Mouse (Mus musculus): ENCODE results near the gene Htatsf1. TPM values are rescaled to one million over a fixed set of nuclear protein-coding genes. Genes with fewer than 3 reads are reported as not detected.

The Htatsf1 gene
- 89.5 and 93.0 TPM in 2 replicates for polyA plus RNA-seq (2016; fragmentation: Nextera tagmentation; extraction: Ambion mirVana)

DNA sequence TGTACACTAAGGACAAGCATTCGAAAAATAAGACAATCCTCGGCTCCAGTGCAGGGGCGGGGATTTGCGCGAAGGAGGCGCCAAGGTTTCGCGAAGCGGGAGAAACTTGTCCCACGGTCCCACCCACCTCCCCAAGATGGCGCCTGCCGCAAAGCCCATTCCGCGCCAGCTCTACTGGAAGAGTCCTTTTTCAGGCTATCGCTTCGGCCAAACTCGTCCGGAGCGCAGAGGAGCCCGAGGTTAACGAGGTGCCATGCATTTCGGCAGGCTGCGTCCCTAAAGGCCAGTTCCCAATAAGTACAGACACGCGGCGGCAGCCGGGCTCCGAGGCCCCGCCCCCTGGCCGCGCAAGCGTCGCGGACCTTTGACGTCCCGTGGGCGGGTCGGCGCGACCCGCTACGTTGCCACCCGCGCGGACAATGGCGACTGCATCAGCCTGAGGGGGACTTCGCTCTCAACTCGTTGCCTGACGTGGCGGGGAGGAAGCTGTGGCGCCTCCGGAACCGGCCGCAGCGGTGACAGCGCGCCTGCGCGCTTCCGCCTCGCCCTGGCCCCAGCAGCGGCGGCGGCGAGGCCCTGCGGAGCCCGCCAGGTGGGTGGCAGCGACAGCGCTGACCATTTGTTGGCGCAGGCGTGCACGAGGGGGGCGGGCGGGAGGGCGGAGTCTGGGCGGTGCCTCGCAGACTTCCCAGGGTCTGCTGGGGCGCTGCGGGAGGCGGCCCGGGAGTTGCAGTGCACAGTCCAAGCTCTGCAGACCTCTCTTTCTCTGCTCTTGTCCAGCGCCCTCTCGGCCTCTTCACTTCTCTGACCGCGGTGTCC, at the start of gene Htatsf1:
Gene Htatsf1 (plus strand): TSS at position 410 of the 819 bp plus-strand sequence.
- Histone ChIP-seq H3K36me3 (no peaks in the 10 kb centered on the region), H3K4me3 (peak within 1 kb of the TSS; percentile 54), H3K4me1 (no peaks in the 10 kb centered on the region), H3K9ac (peak within 1 kb of the TSS; percentile 55), H3K4me2 (replicated peaks) (peak within 1 kb of the TSS; percentile 59), H3K27ac (peak within 1 kb of the TSS; percentile 82), H3K27me3 (replicated peaks) (no peaks in the 10 kb centered on the region), H3K9me3 (no peaks in the 10 kb centered on the region)
- ATAC-seq (ENCODE audit: low FRiP score, low read depth), result peak; percentile 98
- WGBS, result 16% methylated on average over 81 of the region's 85 CpGs

DNA sequence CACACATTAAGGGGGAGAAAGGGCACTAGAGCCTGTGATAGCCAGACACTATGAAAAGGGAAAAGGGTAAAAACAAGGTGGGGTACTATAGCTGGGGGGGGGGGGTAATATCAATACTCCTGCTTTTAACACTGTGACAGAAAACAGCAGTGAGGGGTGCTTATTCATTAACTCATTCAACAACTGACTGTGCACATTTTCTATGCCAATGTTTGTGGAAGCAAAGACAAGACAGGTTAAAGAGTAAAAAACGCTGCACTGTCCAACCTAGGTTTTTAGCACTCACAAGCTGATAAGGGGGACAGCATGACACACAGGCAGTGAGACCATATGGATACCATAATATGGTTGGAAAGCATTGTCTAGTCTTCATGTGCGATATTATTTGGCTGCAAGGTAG, 40.5 kb upstream of the Htatsf1 start:
- Histone ChIP-seq H3K27me3 (replicated peaks) (no peaks in the 10 kb centered on the region), H3K4me1 (no peaks in the 10 kb centered on the region), H3K4me2 (replicated peaks) (no peak overlapping the region), H3K27ac (no peak overlapping the region), H3K9me3 (no peaks in the 10 kb centered on the region), H3K36me3 (no peaks in the 10 kb centered on the region), H3K9ac (no peak overlapping the region), H3K4me3 (no peak overlapping the region)
- WGBS, result 75% methylated on average over 2 of the region's 2 CpGs
- ATAC-seq (ENCODE audit: low FRiP score, low read depth), result no peak

DNA sequence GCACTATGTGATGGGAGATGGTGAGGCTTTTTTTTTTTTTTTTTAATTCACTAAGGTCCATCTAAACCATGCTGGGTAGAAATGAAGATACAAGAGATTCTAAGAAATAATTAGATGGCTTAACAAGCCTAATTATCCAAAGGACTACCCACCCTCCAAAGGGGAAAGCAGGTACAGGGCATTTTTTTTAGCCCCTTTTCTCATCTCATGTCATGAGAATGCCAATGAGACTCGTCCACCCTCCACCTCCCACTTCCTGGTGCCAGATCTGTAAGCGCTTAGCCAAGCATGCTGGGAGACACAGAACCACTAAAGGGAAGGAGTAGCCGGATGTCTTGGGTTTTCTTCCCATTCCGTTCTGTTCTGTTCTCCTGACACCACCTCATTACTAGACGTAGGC, 10.6 kb upstream of the Htatsf1 start, which contains the start of gene Brs3:
Gene Brs3 (plus strand): TSS at position 301 of the 400 bp plus-strand sequence.
- no peak within 1 kb of the TSS for H3K4me3 ChIP-seq
- H3K4me2 ChIP-seq (replicated peaks), result no peak within 1 kb of the TSS
- no peak within 1 kb of the TSS for H3K9ac ChIP-seq
- no peaks in the 10 kb centered on the region for H3K36me3 ChIP-seq
- H3K4me1 ChIP-seq, result no peaks in the 10 kb centered on the region
- H3K9me3 ChIP-seq, result no peaks in the 10 kb centered on the region
- H3K27ac ChIP-seq, result no peak within 1 kb of the TSS
- H3K27me3 ChIP-seq (replicated peaks), result no peaks in the 10 kb centered on the region
- WGBS, result 86% methylated on average over 5 of the region's 5 CpGs
- ATAC-seq (ENCODE audit: low FRiP score, low read depth), result no peak

DNA sequence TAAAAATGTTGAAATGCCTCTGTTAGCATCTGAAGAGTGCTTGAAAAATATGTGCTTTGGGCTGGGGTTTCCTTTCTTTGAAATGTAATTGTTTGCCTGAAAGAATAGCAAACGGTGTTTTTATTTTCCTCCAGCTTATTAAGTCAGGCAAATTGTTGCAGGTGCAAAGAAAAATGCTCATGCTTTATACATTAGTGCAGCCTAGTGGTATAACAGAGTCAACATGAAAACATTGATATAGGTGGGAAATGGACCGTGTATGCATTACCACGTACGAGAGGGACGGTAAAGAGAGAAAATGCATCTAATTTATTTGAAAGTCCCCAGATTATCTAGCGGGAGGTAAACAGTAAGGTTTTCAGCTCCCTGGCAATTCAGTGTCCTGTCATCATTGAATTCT, 9.5 kb upstream of the Htatsf1 start:
- H3K4me3 ChIP-seq, result no peak overlapping the region
- no peaks in the 10 kb centered on the region for H3K36me3 ChIP-seq
- no peaks in the 10 kb centered on the region for H3K9me3 ChIP-seq
- WGBS, result 80% methylated on average over 6 of the region's 6 CpGs
- H3K9ac ChIP-seq, result no peak overlapping the region
- H3K4me2 ChIP-seq (replicated peaks), result no peak overlapping the region
- no peaks in the 10 kb centered on the region for H3K27me3 ChIP-seq (replicated peaks)
- H3K27ac ChIP-seq, result no peak overlapping the region
- ATAC-seq (ENCODE audit: low FRiP score, low read depth), result no peak
- no peaks in the 10 kb centered on the region for H3K4me1 ChIP-seq

DNA sequence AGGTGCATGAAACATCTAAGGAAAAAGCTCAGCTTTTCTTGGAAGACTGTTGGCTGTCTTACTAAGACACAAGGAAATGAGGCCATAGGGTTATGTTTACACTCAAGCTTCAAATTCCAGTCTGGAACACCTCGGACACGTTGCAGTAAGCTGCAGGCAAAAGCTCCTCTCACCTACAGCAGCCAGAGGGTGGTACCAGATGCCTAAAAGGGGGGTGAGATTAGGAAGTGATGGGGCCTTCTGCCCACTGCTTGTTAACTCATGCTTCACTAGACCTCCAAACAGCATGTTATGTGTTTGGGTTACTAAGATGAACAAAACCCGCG, 572 bp upstream of the Htatsf1 start:
- Histone ChIP-seq H3K4me1 (no peaks in the 10 kb centered on the region), H3K36me3 (no peaks in the 10 kb centered on the region), H3K9ac (peak overlapping the region; percentile 55), H3K9me3 (no peaks in the 10 kb centered on the region), H3K27ac (0 out of 2 replicates have a peak overlapping the region, but pooled peaks have one; percentile 82), H3K27me3 (replicated peaks) (no peaks in the 10 kb centered on the region), H3K4me3 (peak overlapping the region; percentile 54), H3K4me2 (replicated peaks) (peak overlapping the region; percentile 54)
- peak; percentile 65; the same call in 1 of the 2 replicates for ATAC-seq (ENCODE audit: low FRiP score, low read depth)
- 17% methylated on average over 4 of the region's 4 CpGs for WGBS

DNA sequence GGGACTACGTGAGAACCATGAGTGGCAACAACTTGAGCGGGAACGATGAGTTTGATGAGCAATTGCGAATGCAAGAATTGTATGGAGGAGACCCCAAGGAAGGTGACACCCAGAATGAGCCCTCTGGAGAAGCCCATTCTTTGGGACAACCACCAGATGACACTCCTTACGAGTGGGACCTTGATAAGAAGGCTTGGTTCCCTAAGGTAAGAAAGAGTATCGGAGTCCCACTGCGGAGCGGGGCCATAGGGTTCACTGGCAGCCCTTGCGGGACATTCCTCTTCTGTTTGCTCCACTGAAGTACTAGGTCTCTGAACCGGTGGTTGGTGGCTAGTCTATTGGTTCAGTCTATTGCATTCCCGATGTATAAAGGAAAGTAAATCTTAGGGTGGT, 606 bp downstream of the Htatsf1 start:
- WGBS, result 23% methylated on average over 11 of the region's 11 CpGs
- Histone ChIP-seq H3K4me1 (no peaks in the 10 kb centered on the region), H3K27ac (no peak overlapping the region; the same call in 1 of the 2 replicates), H3K4me2 (replicated peaks) (peak overlapping the region; percentile 59), H3K27me3 (replicated peaks) (no peaks in the 10 kb centered on the region), H3K9ac (peak overlapping the region; percentile 55), H3K4me3 (peak overlapping the region; percentile 54), H3K9me3 (no peaks in the 10 kb centered on the region), H3K36me3 (no peaks in the 10 kb centered on the region)
- no peak; the same call in none of the 2 replicates for ATAC-seq (ENCODE audit: low FRiP score, low read depth)

DNA sequence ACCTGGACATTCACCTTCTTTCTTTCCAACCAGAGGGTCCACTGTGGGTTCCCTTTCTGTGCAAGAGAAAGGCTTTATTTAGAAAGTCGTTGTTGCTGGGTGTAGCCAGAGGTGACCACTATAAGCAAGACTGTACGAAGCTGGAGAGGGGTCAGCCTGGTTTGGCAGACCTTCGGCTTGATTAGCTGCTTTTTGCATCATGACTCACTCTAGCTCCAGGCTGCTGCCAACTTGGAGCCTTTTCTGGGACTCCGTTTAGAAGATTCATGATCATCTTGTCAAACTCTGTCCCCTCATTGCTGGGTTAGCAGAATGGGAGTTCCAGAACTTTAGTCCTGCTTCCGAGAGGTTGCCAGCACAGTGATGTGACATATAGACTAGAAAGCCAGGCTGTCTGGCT, 28.1 kb downstream of the Htatsf1 start:
- WGBS, result 87% methylated on average over 5 of the region's 5 CpGs
- Histone ChIP-seq H3K4me1 (no peaks in the 10 kb centered on the region), H3K4me2 (replicated peaks) (no peak overlapping the region), H3K36me3 (no peaks in the 10 kb centered on the region), H3K9ac (no peak overlapping the region), H3K27ac (no peak overlapping the region), H3K27me3 (replicated peaks) (no peaks in the 10 kb centered on the region), H3K9me3 (no peaks in the 10 kb centered on the region), H3K4me3 (no peak overlapping the region)
- no peak for ATAC-seq (ENCODE audit: low FRiP score, low read depth)

DNA sequence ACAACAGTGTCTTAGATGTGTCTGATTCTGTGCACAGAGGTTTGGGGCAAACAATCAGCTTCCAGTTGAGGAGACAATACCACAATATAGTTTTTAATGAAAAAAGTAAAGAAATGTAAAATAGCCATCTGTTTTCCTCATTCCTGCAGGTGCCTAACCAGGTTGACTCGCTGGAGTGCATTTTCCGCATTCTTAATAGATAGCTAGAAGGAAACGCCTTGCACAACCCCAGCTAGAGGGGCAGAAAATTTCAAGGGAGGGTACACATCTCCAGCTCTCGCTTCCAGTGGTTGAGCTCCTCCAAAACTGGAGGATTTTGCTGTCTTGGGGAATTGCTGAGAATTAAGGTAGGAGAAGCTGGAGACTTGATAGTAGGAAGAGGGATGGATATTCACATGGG, 34.4 kb downstream of the Htatsf1 start, which contains the start of gene Vgll1:
Gene Vgll1 (plus strand): TSS at position 301 of the 400 bp plus-strand sequence.
- Histone ChIP-seq H3K4me3 (no peak within 1 kb of the TSS), H3K27me3 (replicated peaks) (no peaks in the 10 kb centered on the region), H3K27ac (no peak within 1 kb of the TSS), H3K4me1 (no peaks in the 10 kb centered on the region), H3K4me2 (replicated peaks) (no peak within 1 kb of the TSS), H3K36me3 (no peaks in the 10 kb centered on the region), H3K9me3 (no peaks in the 10 kb centered on the region), H3K9ac (no peak within 1 kb of the TSS)
- ATAC-seq (ENCODE audit: low FRiP score, low read depth), result no peak
- 85% methylated on average over 4 of the region's 4 CpGs for WGBS

DNA sequence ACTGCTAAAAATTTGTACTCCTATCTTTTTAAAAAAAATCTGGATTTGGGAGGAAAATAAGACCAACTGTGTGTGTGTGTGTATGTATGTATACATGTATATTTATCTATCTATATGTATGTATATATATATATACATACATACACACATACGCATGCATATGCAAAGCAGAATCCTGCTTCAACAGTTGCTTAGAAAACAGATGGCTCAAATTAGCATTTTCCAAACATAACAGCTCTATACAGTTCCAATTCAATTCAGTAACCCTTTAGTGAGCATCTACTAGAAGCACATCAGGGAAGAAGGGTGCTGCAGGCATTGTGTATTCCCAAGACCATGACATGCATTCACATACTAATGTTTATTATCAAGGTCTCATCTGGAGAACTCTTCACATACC, 50.0 kb downstream of the Htatsf1 start:
- Histone ChIP-seq H3K4me3 (no peak overlapping the region), H3K36me3 (no peaks in the 10 kb centered on the region), H3K4me1 (no peaks in the 10 kb centered on the region), H3K9me3 (no peaks in the 10 kb centered on the region), H3K27me3 (replicated peaks) (no peaks in the 10 kb centered on the region), H3K9ac (no peak overlapping the region), H3K4me2 (replicated peaks) (no peak overlapping the region), H3K27ac (no peak overlapping the region)
- WGBS, result 82% methylated on average over 1 of the region's 1 CpGs
- no peak for ATAC-seq (ENCODE audit: low FRiP score, low read depth)

DNA sequence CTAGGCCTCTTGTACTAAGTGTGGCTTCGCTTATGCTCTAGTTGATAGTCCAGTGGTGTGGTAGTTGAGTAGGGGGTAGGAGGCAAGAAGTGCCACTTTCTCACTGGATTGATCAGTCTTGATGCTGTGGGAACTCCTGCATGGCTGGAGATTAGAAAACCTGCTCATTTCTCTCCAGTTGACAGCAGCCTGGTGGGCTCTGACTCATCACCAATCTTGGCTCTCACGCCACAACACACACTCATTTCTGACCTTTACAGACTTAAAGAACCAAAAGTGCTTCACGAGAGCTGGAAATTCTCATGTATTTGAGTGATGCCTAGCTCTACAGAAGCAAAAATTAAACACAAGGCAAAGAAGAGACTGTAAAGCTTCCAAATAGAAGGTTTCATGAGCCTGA, 53.6 kb downstream of the Htatsf1 start:
- H3K36me3 ChIP-seq, result no peaks in the 10 kb centered on the region
- WGBS, result 91% methylated on average over 3 of the region's 3 CpGs
- H3K27ac ChIP-seq, result no peak overlapping the region
- no peak for ATAC-seq (ENCODE audit: low FRiP score, low read depth)
- no peak overlapping the region for H3K4me2 ChIP-seq (replicated peaks)
- H3K4me3 ChIP-seq, result no peak overlapping the region
- no peak overlapping the region for H3K9ac ChIP-seq
- no peaks in the 10 kb centered on the region for H3K4me1 ChIP-seq
- no peaks in the 10 kb centered on the region for H3K27me3 ChIP-seq (replicated peaks)
- no peaks in the 10 kb centered on the region for H3K9me3 ChIP-seq

Data from neural tube, embryonic 12.5 days (tissue).